Mouse (Mus musculus) liver, embryonic 16.5 days (tissue): ENCODE data around the gene Fam136a. TPM values are rescaled to one million over a fixed set of nuclear protein-coding genes. Genes with fewer than 3 reads are reported as not detected.

Source experiments
- ATAC-seq: fragments of 200-750 bp; cut with Nextera tagmentation; 2 replicates; pipeline ENCODE4 v1.8.0; 2017; ENCODE audit warnings: low read depth, mild to moderate bottlenecking, moderate number of reproducible peaks, moderate library complexity
- H3K27ac ChIP-seq: fragments of 300-500 bp; sonication (generic); 2 replicates; pipeline ENCODE4 v1.5.1; 2014; ENCODE audit warnings: mild to moderate bottlenecking, low read length
- H3K27me3 ChIP-seq: fragments of 300-500 bp; sonication (generic); 2 replicates; pipeline ENCODE4 v1.6.1; 2014; ENCODE audit warnings: low read depth, low read length, mixed read lengths; ENCODE audit not compliant: control insufficient read depth, insufficient read depth
- H3K36me3 ChIP-seq: fragments of 300-500 bp; sonication (generic); 2 replicates; pipeline ENCODE4 v1.6.1; 2014; ENCODE audit warnings: mild to moderate bottlenecking; ENCODE audit not compliant: control insufficient read depth, insufficient read depth
- H3K4me1 ChIP-seq: fragments of 300-500 bp; sonication (generic); 2 replicates; pipeline ENCODE4 v1.6.1; 2014; ENCODE audit warnings: low read depth, low read length, mixed read lengths; ENCODE audit not compliant: control insufficient read depth
- H3K4me2 ChIP-seq: fragments of 300-500 bp; sonication (generic); 2 replicates; pipeline ENCODE4 v1.6.1; 2014; ENCODE audit warnings: low read depth, low read length, mixed read lengths
- H3K4me3 ChIP-seq: fragments of 300-500 bp; sonication (generic); 2 replicates; pipeline ENCODE4 v1.5.1; 2014; ENCODE audit warnings: low read depth, mild to moderate bottlenecking, low read length
- H3K9ac ChIP-seq: fragments of 300-500 bp; sonication (generic); 2 replicates; pipeline ENCODE4 v1.6.1; 2014; ENCODE audit warnings: low read depth, low read length
- H3K9me3 ChIP-seq: fragments of 300-500 bp; sonication (generic); replicated peaks from 2 replicates; pipeline ENCODE4 v1.6.1; 2016; ENCODE audit warnings: low read length; ENCODE audit not compliant: control insufficient read depth
- WGBS: fragments of 180-500 bp; shearing (Covaris S2); extraction: QIAGEN DNeasy Blood & Tissue Kit; methylation state at CpG from one replicate; pipeline ENCODE4 v1.1.7; 2014; ENCODE audit not compliant: insufficient replicate concordance; 5-methylcytosine and 5-hydroxymethylcytosine counted together
- polyA plus RNA-seq: library from polyadenylated mRNA; unstranded; fragments of >200 nt; fragmentation: Nextera tagmentation; extraction: Ambion mirVana; gene quantifications from 2 replicates; pipeline ENCODE4 v1.2.1, GENCODE M21; 2015

The Fam136a gene
- 58.6 and 60.9 TPM in 2 replicates for polyA plus RNA-seq

DNA sequence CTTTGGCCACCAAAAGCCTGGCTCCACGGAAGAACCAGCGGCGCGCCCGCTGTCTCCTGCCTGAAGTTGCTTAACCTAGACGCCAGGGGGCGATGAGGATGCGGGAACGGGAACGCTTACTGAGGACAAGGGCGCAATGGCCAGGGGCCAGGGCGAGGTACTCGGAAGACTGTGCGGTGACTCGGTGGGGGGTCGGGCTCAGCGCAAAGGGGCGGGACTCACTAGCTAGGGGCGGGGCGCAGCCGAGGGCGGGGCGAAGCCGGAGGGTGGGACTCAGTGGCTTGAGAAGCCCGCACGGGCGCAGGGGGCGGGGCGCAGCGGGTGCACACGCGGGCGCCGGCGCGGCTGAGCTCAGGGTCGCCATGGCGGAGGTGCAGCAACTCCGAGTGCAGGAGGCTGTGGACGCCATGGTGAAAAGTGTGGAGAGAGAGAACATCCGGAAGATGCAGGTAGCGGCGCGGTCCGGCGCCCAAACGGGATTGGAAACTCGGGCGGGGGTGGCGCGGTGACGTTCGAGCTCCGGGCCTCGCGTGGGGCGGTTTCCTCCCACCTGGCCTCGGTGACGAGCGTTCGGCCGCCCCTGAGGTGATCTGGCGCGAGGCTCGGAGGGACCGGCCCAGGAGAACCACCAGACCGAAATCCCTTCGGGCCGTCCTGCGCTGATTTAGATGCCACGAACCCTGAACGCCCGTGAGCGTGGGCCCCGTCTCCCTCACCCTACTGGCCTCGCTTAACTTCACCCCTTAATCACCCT, at the start of gene Fam136a:
TSS of gene Fam136a (plus strand) at position 276 of the 754 bp plus-strand sequence.
- peak; percentile 98 for ATAC-seq
- peak within 1 kb of the TSS; percentile 78 for H3K4me3 ChIP-seq
- H3K9me3 ChIP-seq = no peaks in the 10 kb centered on the region
- peaks cover 16% of the 10 kb centered on the region for H3K4me1 ChIP-seq
- H3K9ac ChIP-seq = peak within 1 kb of the TSS; percentile 76
- under 1% methylated on average over 76 of the region's 76 CpGs for WGBS
- H3K27me3 ChIP-seq = no peaks in the 10 kb centered on the region
- no peaks in the 10 kb centered on the region for H3K36me3 ChIP-seq
- H3K4me2 ChIP-seq = peak within 1 kb of the TSS; percentile 97
- H3K27ac ChIP-seq = peak within 1 kb of the TSS; percentile 74

GRCm38 (mm10) chr6:86317066-86317465, 48.4 kb upstream of the Fam136a start:
- Histone ChIP-seq H3K4me1 (no peaks in the 10 kb centered on the region), H3K4me2 (no peak overlapping the region), H3K36me3 (no peaks in the 10 kb centered on the region), H3K9ac (no peak overlapping the region), H3K9me3 (no peaks in the 10 kb centered on the region), H3K27me3 (no peaks in the 10 kb centered on the region), H3K4me3 (no peak overlapping the region), H3K27ac (no peak overlapping the region)
- no peak for ATAC-seq
- 29% methylated on average over 1 of the region's 1 CpGs for WGBS

DNA sequence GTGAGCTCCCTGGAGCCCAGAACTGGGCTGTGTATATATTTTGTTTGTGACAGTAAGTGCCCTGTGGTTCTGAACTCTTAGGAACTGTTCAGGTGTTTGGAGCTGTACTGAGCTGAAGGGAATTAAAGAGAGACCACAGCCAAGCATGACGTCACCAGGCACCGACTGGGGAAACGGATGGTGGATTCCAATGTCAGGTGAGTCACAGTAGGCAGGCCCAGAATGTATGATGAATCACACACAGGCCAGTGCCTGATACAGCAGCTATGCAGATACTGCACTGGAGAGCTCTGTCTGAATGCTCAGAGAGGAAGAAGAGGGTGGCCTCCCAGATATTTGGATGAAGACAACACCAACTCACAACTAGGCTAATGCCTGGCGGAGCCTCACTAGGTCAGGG, 46.6 kb upstream of the Fam136a start:
- Histone ChIP-seq H3K4me2 (no peak overlapping the region), H3K4me1 (no peaks in the 10 kb centered on the region), H3K27ac (no peak overlapping the region), H3K36me3 (no peaks in the 10 kb centered on the region), H3K4me3 (no peak overlapping the region), H3K9me3 (no peaks in the 10 kb centered on the region), H3K27me3 (no peaks in the 10 kb centered on the region), H3K9ac (no peak overlapping the region)
- WGBS = 69% methylated on average over 4 of the region's 4 CpGs
- no peak for ATAC-seq

- WGBS = 61% methylated on average over 5 of the region's 5 CpGs
- H3K27ac ChIP-seq = no peak overlapping the region
- no peak overlapping the region for H3K9ac ChIP-seq
- H3K9me3 ChIP-seq = no peaks in the 10 kb centered on the region
- H3K4me3 ChIP-seq = no peak overlapping the region
- H3K4me1 ChIP-seq = no peaks in the 10 kb centered on the region
- no peaks in the 10 kb centered on the region for H3K27me3 ChIP-seq
- H3K4me2 ChIP-seq = no peak overlapping the region
- no peak for ATAC-seq
- H3K36me3 ChIP-seq = no peaks in the 10 kb centered on the region
Measured at GRCm38 (mm10) chr6:86322031-86322563, 43.3 kb upstream of the Fam136a start.

- H3K4me3 ChIP-seq = no peak overlapping the region
- H3K9ac ChIP-seq = no peak overlapping the region
- H3K4me1 ChIP-seq = no peaks in the 10 kb centered on the region
- no peaks in the 10 kb centered on the region for H3K27me3 ChIP-seq
- H3K27ac ChIP-seq = no peak overlapping the region
- no peaks in the 10 kb centered on the region for H3K36me3 ChIP-seq
- no peak for ATAC-seq
- H3K9me3 ChIP-seq = no peaks in the 10 kb centered on the region
- 72% methylated on average over 9 of the region's 9 CpGs for WGBS
- H3K4me2 ChIP-seq = no peak overlapping the region
Measured at GRCm38 (mm10) chr6:86322991-86323390, 42.5 kb upstream of the Fam136a start.

GRCm38 (mm10) chr6:86324400-86324799, 41.0 kb upstream of the Fam136a start:
- no peak for ATAC-seq
- Histone ChIP-seq H3K9ac (no peak overlapping the region), H3K27me3 (no peaks in the 10 kb centered on the region), H3K4me3 (no peak overlapping the region), H3K4me2 (no peak overlapping the region), H3K36me3 (no peaks in the 10 kb centered on the region), H3K27ac (no peak overlapping the region), H3K9me3 (no peaks in the 10 kb centered on the region), H3K4me1 (no peaks in the 10 kb centered on the region)
- 75% methylated on average over 3 of the region's 3 CpGs for WGBS

- no peak for ATAC-seq
- Histone ChIP-seq H3K36me3 (no peaks in the 10 kb centered on the region), H3K27me3 (no peaks in the 10 kb centered on the region), H3K9me3 (no peaks in the 10 kb centered on the region), H3K4me2 (no peak overlapping the region), H3K9ac (no peak overlapping the region), H3K27ac (no peak overlapping the region), H3K4me3 (no peak overlapping the region), H3K4me1 (no peaks in the 10 kb centered on the region)
- 54% methylated on average over 5 of the region's 5 CpGs for WGBS
Measured at GRCm38 (mm10) chr6:86325646-86326045, 39.8 kb upstream of the Fam136a start.

DNA sequence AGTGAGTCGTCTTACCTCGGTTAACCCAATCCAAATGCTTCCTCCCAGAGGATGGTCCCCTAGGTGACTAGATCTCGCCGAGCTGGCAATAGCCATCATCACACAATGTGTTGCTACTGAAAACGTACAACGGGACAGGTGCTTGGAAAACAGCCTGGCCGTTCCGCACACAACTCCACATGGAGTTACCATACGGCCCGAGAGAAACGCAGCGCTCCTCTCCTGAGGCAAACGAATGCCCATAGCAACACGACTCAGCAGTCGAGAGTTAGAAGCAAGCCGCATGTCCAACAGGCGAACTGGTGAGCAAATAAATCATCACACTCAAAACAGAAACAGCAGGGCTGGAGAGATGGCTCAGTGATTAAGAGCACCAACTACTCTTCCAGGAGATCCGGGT, 38.6 kb upstream of the Fam136a start:
- Histone ChIP-seq H3K9me3 (no peaks in the 10 kb centered on the region), H3K4me2 (no peak overlapping the region), H3K9ac (no peak overlapping the region), H3K27me3 (no peaks in the 10 kb centered on the region), H3K36me3 (no peaks in the 10 kb centered on the region), H3K4me3 (no peak overlapping the region), H3K4me1 (no peaks in the 10 kb centered on the region), H3K27ac (no peak overlapping the region)
- 78% methylated on average over 18 of the region's 18 CpGs for WGBS
- ATAC-seq = no peak

- Histone ChIP-seq H3K4me2 (no peak overlapping the region), H3K9me3 (no peaks in the 10 kb centered on the region)
- WGBS = 70% methylated on average over 3 of the region's 3 CpGs
Measured at GRCm38 (mm10) chr6:86328369-86328768, 37.1 kb upstream of the Fam136a start.

More at GRCm38 (mm10) chr6:86328369-86328768, 37.1 kb upstream of the Fam136a start:
- Histone ChIP-seq H3K4me1 (no peaks in the 10 kb centered on the region), H3K36me3 (no peaks in the 10 kb centered on the region), H3K27ac (no peak overlapping the region), H3K9ac (no peak overlapping the region), H3K27me3 (no peaks in the 10 kb centered on the region), H3K4me3 (no peak overlapping the region)
- ATAC-seq = no peak
